Mouse (Mus musculus) forebrain, embryonic 12.5 days (tissue): Measurements from ENCODE around the gene Fbxo40. TPM values are rescaled to one million over a fixed set of nuclear protein-coding genes. Genes with fewer than 3 reads are reported as not detected.

Experiments
- ATAC-seq: fragments of 200-750 bp; cut with Nextera tagmentation; 2 replicates; pipeline ENCODE4 v1.8.0; 2017; ENCODE audit warnings: moderate TSS enrichment; ENCODE audit not compliant: low FRiP score
- H3K27ac ChIP-seq: fragments of 300-500 bp; sonication (generic); 2 replicates; pipeline ENCODE4 v1.5.1; 2016; ENCODE audit warnings: mild to moderate bottlenecking
- H3K27me3 ChIP-seq: fragments of 300-500 bp; sonication (generic); 2 replicates; pipeline ENCODE4 v1.6.1; 2016; ENCODE audit warnings: mild to moderate bottlenecking
- H3K36me3 ChIP-seq: fragments of 300-500 bp; sonication (generic); replicated peaks from 2 replicates; pipeline ENCODE4 v1.6.1; 2016; ENCODE audit warnings: mild to moderate bottlenecking
- H3K4me1 ChIP-seq: fragments of 300-500 bp; sonication (generic); 2 replicates; pipeline ENCODE4 v1.6.1; 2016
- H3K4me2 ChIP-seq: fragments of 300-500 bp; sonication (generic); 2 replicates; pipeline ENCODE4 v1.6.1; 2016; ENCODE audit warnings: mild to moderate bottlenecking, moderate library complexity
- H3K4me3 ChIP-seq: fragments of 300-500 bp; sonication (generic); replicated peaks from 2 replicates; pipeline ENCODE4 v1.5.1; 2016; ENCODE audit warnings: mild to moderate bottlenecking
- H3K9ac ChIP-seq: fragments of 300-500 bp; sonication (generic); 2 replicates; pipeline ENCODE4 v1.6.1; 2016; ENCODE audit warnings: mild to moderate bottlenecking
- H3K9me3 ChIP-seq: fragments of 300-500 bp; sonication (generic); 2 replicates; pipeline ENCODE4 v1.6.1; 2016
- WGBS: fragments of 180-500 bp; shearing (Covaris S2); methylation state at CpG from one replicate; pipeline ENCODE4 v1.1.7; 2016; 5-methylcytosine and 5-hydroxymethylcytosine counted together
- polyA plus RNA-seq: library from polyadenylated mRNA; unstranded; fragments of >200 nt; fragmentation: Nextera tagmentation; extraction: Ambion mirVana; gene quantifications from 2 replicates; pipeline ENCODE4 v1.2.1, GENCODE M21; 2016

The Fbxo40 gene
- 0.22 TPM in 1 of 2 replicates, not detected in the other for polyA plus RNA-seq

GRCm38 (mm10) chr16:36989999-36990625, at the start of gene Fbxo40:
Fbxo40 (minus strand) TSS chr16:36990467.
- Histone ChIP-seq H3K4me1 (no peaks in the 10 kb centered on the region), H3K9me3 (no peaks in the 10 kb centered on the region), H3K4me2 (no peak within 1 kb of the TSS), H3K36me3 (no peaks in the 10 kb centered on the region), H3K9ac (no peak within 1 kb of the TSS), H3K4me3 (no peak within 1 kb of the TSS), H3K27ac (no peak within 1 kb of the TSS), H3K27me3 (no peaks in the 10 kb centered on the region)
- 84% methylated on average over 18 of the region's 18 CpGs for WGBS
- ATAC-seq = no peak

- Histone ChIP-seq H3K27me3 (no peaks in the 10 kb centered on the region), H3K4me2 (no peak overlapping the region), H3K4me3 (no peak overlapping the region), H3K4me1 (no peaks in the 10 kb centered on the region), H3K9ac (no peak overlapping the region), H3K36me3 (peaks cover 34% of the 10 kb centered on the region), H3K27ac (no peak overlapping the region), H3K9me3 (no peaks in the 10 kb centered on the region)
- ATAC-seq = no peak
- WGBS = 97% methylated on average over 8 of the region's 8 CpGs
Observed at GRCm38 (mm10) chr16:37034751-37035150, 44.5 kb upstream of the Fbxo40 start.

- Histone ChIP-seq H3K36me3 (peaks cover 34% of the 10 kb centered on the region), H3K27me3 (no peaks in the 10 kb centered on the region), H3K9me3 (no peaks in the 10 kb centered on the region), H3K27ac (no peak overlapping the region), H3K4me3 (no peak overlapping the region), H3K9ac (no peak overlapping the region), H3K4me1 (no peaks in the 10 kb centered on the region), H3K4me2 (no peak overlapping the region)
- 88% methylated on average over 3 of the region's 3 CpGs for WGBS
- no peak for ATAC-seq
Observed at GRCm38 (mm10) chr16:37031996-37032395, 41.7 kb upstream of the Fbxo40 start.

GRCm38 (mm10) chr16:37027581-37027980, 37.3 kb upstream of the Fbxo40 start:
- WGBS = 94% methylated on average over 3 of the region's 3 CpGs
- no peak overlapping the region for H3K4me3 ChIP-seq
- no peak overlapping the region for H3K27ac ChIP-seq
- H3K9me3 ChIP-seq = no peaks in the 10 kb centered on the region
- no peak overlapping the region for H3K9ac ChIP-seq
- H3K4me1 ChIP-seq = no peaks in the 10 kb centered on the region
- H3K36me3 ChIP-seq = peaks cover 16% of the 10 kb centered on the region
- no peaks in the 10 kb centered on the region for H3K27me3 ChIP-seq
- H3K4me2 ChIP-seq = no peak overlapping the region
- no peak for ATAC-seq

- no peaks in the 10 kb centered on the region for H3K36me3 ChIP-seq
- peak overlapping the region; percentile 76 for H3K4me3 ChIP-seq
- H3K27me3 ChIP-seq = no peaks in the 10 kb centered on the region
- WGBS = 64% methylated on average over 5 of the region's 5 CpGs
- ATAC-seq = no peak
- no peak overlapping the region for H3K27ac ChIP-seq
- H3K4me2 ChIP-seq = peak overlapping the region; percentile 88
- peak overlapping the region; percentile 80 for H3K9ac ChIP-seq
- H3K9me3 ChIP-seq = no peaks in the 10 kb centered on the region
- H3K4me1 ChIP-seq = peaks cover 13% of the 10 kb centered on the region
Observed at GRCm38 (mm10) chr16:37012336-37012735, 22.1 kb upstream of the Fbxo40 start.

GRCm38 (mm10) chr16:37011922-37012289, 21.6 kb upstream of the Fbxo40 start:
- H3K36me3 ChIP-seq = no peaks in the 10 kb centered on the region
- peak overlapping the region; percentile 88 for H3K4me2 ChIP-seq
- H3K4me3 ChIP-seq = peak overlapping the region; percentile 76
- ATAC-seq = peak; percentile 79
- H3K27me3 ChIP-seq = no peaks in the 10 kb centered on the region
- H3K27ac ChIP-seq = no peak overlapping the region
- H3K4me1 ChIP-seq = peaks cover 13% of the 10 kb centered on the region
- H3K9ac ChIP-seq = peak overlapping the region; percentile 80
- WGBS = under 1% methylated on average over 26 of the region's 26 CpGs
- H3K9me3 ChIP-seq = no peaks in the 10 kb centered on the region

GRCm38 (mm10) chr16:37011061-37011921, 21.0 kb upstream of the Fbxo40 start, which contains the start of gene Polq:
Polq (plus strand) TSS chr16:37011786.
- H3K27ac ChIP-seq = no peak within 1 kb of the TSS
- H3K4me2 ChIP-seq = peak within 1 kb of the TSS; percentile 88
- WGBS = 6% methylated on average over 30 of the region's 30 CpGs

GRCm38 (mm10) chr16:37010370-37010769, 20.1 kb upstream of the Fbxo40 start:
- 65% methylated on average over 4 of the region's 4 CpGs for WGBS
- Histone ChIP-seq H3K27me3 (no peaks in the 10 kb centered on the region), H3K9me3 (no peaks in the 10 kb centered on the region), H3K9ac (no peak overlapping the region), H3K27ac (no peak overlapping the region), H3K4me1 (peaks cover 13% of the 10 kb centered on the region), H3K4me2 (no peak overlapping the region), H3K36me3 (no peaks in the 10 kb centered on the region), H3K4me3 (no peak overlapping the region)
- no peak for ATAC-seq

More at GRCm38 (mm10) chr16:37011061-37011921, 21.0 kb upstream of the Fbxo40 start, which contains the start of gene Polq:
- Histone ChIP-seq H3K9me3 (no peaks in the 10 kb centered on the region), H3K27me3 (no peaks in the 10 kb centered on the region), H3K9ac (peak within 1 kb of the TSS; percentile 80), H3K4me1 (peaks cover 13% of the 10 kb centered on the region), H3K4me3 (peak within 1 kb of the TSS; percentile 76), H3K36me3 (no peaks in the 10 kb centered on the region)
- peak; percentile 98 for ATAC-seq

- 71% methylated on average over 6 of the region's 6 CpGs for WGBS
- Histone ChIP-seq H3K4me1 (peaks cover 13% of the 10 kb centered on the region), H3K36me3 (no peaks in the 10 kb centered on the region), H3K9ac (no peak overlapping the region), H3K4me2 (no peak overlapping the region), H3K27ac (no peak overlapping the region), H3K27me3 (no peaks in the 10 kb centered on the region), H3K4me3 (no peak overlapping the region), H3K9me3 (no peaks in the 10 kb centered on the region)
- ATAC-seq = no peak
Observed at GRCm38 (mm10) chr16:37009262-37009661, 19.0 kb upstream of the Fbxo40 start.

GRCm38 (mm10) chr16:36999366-36999972, 9.2 kb upstream of the Fbxo40 start:
- no peak overlapping the region for H3K4me3 ChIP-seq
- no peak overlapping the region for H3K9ac ChIP-seq
- no peak overlapping the region for H3K27ac ChIP-seq
- H3K4me2 ChIP-seq = no peak overlapping the region
- no peaks in the 10 kb centered on the region for H3K9me3 ChIP-seq
- no peak for ATAC-seq
- H3K36me3 ChIP-seq = no peaks in the 10 kb centered on the region
- no peaks in the 10 kb centered on the region for H3K27me3 ChIP-seq
- WGBS = 84% methylated on average over 9 of the region's 9 CpGs
- no peaks in the 10 kb centered on the region for H3K4me1 ChIP-seq

- no peaks in the 10 kb centered on the region for H3K4me1 ChIP-seq
- H3K27ac ChIP-seq = no peak overlapping the region
- no peak overlapping the region for H3K4me3 ChIP-seq
- 84% methylated on average over 6 of the region's 6 CpGs for WGBS
- H3K4me2 ChIP-seq = no peak overlapping the region
- H3K9ac ChIP-seq = no peak overlapping the region
- H3K36me3 ChIP-seq = no peaks in the 10 kb centered on the region
- H3K27me3 ChIP-seq = no peaks in the 10 kb centered on the region
- H3K9me3 ChIP-seq = no peaks in the 10 kb centered on the region
- ATAC-seq = no peak
Observed at GRCm38 (mm10) chr16:36997650-36998049, 7.4 kb upstream of the Fbxo40 start.

GRCm38 (mm10) chr16:36989493-36989892, 774 bp downstream of the Fbxo40 start:
- no peak overlapping the region for H3K27ac ChIP-seq
- H3K36me3 ChIP-seq = no peaks in the 10 kb centered on the region
- no peak overlapping the region for H3K9ac ChIP-seq
- no peak overlapping the region for H3K4me3 ChIP-seq
- no peaks in the 10 kb centered on the region for H3K4me1 ChIP-seq
- H3K9me3 ChIP-seq = no peaks in the 10 kb centered on the region
- H3K27me3 ChIP-seq = no peaks in the 10 kb centered on the region
- ATAC-seq = no peak
- no peak overlapping the region for H3K4me2 ChIP-seq
- WGBS = 73% methylated on average over 8 of the region's 8 CpGs
